Mouse (Mus musculus): ENCODE results near the gene Asb13.

GRCm38 (mm10) chr13:3642538-3642937 lies 8.7 kb downstream of the Asb13 start:
- TF ChIP-seq CTCF (IDR thresholded peaks at IDR 0.05; ENCODE audit: low read depth) (no peak), EP300 (IDR thresholded peaks at IDR 0.05; ENCODE audit: low read depth) (no peak)
